Mouse (Mus musculus): ENCODE data around the gene Per1.
A peak's percentile ranks its signal among the peaks of the same experiment; 100 is the strongest.

The Per1 gene

GRCm38 (mm10) chr11:69094697-69095429, at the start of gene Per1:
Gene Per1, plus strand, starts transcription at chr11:69095217.
- DNase-seq: peak; percentile 100

GRCm38 (mm10) chr11:69045531-69046394, 49.3 kb upstream of the Per1 start, which contains the start of gene Aurkb:
Gene Aurkb, plus strand, starts transcription at chr11:69045647.
- DNase-seq: peak; percentile 91 to 94

- DNase-seq: no peak
Observed at GRCm38 (mm10) chr11:69046395-69046774, 48.6 kb upstream of the Per1 start.

DNA sequence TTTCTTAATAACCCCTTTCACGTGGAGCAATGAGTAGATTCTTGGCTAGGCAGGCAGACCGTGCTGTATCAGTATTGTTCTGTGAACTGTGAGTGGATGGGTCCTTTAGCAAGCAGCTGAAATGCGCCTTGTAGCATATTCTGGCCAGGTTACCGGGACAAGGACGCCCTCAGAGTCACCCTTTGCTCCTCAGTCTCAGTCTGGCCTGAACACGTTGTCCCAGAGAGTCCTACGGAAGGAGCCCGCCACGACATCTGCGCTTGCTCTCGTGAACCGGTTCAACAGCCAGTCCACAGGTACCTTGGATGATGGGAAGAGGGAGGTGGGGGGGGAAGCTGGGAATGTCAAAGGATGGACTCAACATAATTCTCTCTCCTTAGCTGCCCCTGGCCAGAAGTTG, 47.4 kb upstream of the Per1 start:
- DNase-seq: no peak

DNA sequence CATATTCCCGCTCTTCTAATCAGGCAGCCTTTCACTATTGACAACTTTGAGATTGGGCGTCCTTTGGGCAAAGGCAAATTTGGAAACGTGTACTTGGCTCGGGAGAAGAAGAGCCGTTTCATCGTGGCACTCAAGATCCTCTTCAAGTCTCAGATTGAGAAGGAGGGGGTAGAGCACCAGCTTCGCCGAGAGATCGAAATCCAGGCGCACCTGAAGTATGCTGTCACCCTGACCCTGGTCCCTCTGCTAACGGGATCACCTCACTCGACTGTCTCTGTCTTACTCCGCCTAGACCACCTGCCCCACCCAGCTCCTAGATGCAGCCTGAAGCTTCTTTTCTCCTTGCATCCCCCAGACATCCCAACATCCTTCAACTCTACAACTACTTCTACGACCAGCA, 46.9 kb upstream of the Per1 start:
- DNase-seq: no peak

DNA sequence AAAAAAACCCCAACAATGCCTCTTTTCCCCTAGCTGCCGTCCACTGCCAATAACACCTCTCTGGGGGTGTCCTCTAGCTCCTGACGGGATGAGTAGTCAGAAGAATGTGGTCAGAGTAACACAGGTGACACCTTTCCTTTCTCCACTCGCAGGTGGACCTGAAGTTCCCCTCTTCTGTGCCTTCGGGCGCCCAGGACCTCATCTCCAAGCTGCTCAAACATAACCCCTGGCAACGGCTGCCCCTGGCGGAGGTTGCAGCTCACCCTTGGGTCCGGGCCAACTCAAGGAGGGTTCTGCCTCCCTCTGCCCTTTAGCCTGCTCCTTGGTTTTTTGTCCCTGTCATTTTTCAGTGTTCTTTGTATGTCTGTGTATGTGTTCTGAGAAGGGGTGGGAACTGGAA, 44.3 kb upstream of the Per1 start:
- DNase-seq: no peak

DNA sequence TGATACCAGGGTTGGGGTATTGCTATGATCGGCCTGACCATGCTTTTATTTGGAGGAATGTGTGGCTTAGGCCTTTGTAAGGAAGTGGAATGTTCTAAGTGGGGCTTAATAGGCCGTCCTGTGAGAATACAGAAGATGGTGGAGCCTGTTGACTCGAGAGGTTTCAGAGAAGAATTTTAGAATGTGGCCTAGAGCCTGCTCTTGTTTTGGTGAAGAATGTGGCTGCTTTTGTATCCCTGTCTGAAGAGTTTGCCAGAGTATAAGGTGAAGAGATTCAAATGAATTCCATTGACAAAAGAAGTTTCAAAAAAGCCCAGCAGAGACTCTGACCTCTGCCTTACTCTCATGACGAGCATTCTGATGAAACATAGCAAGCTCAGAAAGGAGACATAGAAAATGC, 43.2 kb upstream of the Per1 start:
- DNase-seq: no peak

DNA sequence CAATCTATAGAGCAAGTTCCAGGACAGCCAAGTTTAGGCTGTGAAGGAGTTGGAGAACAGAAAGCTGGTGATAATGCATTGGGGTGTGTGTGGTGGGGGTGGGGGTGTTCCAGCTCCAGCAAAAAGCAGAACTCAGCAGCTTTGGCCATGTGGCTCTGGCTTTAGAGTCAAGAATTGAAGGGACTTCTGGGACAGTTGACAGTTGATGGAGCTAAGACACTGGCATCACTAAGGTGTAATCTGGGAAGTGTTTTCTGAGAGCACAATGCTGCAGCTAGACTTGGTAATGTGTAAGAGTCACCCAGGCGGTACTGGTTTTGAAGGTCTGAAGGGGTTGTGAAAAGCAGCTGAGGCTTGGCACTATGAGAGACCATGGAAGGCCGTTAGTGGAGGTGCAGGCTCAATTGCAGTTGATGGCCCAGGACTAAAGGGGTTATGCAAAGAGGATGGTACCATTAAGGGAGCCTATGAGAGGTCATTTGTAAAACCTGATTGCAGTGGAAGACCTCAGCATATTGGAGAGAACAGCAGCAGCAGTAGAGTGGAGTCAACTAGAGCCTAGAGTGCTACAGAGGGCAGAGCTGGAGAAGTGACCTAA, 42.1 kb upstream of the Per1 start:
- peak in 1 of 2 experiments; percentile 19 for DNase-seq

GRCm38 (mm10) chr11:69053848-69054247, 41.2 kb upstream of the Per1 start:
- DNase-seq: no peak

DNA sequence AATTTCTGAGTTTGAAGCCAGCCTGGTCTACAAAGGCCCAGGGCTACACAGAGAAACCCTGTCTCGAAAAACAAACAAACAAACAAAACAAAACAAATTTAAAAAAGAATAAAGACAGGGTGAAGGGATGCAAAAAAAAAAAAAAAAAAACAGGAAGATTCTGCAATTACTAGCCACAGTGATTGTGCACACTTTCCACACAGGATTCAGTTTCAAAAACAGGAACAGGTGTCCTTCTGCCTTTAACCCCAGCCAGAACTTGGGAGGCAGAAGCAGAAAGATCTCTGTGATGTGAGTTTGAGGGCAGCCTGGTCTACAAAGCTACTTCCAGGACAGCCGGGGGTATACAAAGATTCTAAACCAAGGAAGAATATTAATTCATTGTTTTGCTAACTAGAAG, 36.8 kb upstream of the Per1 start:
- DNase-seq: no peak

DNA sequence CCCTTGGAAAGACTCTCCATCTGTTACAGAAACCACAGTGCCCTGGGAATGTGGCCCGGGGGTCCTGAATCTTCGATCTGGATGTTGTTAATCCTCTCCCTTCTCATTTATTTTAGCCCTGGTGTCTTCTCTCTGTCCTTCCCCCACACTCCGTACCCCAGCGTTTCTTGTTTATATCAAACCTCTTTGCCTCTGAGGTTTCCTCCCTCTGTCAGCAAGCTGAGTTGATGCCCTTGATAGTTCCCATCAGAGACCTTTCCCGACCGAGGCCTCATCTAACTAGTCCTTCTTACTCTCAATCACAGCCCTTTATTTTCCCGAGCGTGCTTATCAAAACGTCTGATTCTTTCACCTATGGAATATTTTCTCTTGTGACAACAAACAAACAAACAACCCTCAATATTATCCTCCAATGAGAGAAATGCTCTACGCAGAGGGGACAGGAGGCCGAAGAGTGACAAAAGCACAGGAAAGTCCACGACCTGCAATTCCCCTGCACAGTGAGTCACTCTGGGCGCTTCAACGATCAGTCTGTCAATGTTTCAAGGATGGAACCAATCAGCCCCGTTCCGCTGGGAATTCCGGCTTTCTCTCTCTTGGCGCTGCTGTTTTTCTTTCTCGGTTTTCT, 36.2 kb upstream of the Per1 start:
- no peak for DNase-seq

GRCm38 (mm10) chr11:69059357-69059974, 35.6 kb upstream of the Per1 start, which contains the start of gene Borcs6:
Gene Borcs6, plus strand, starts transcription at chr11:69059717.
- peak; percentile 95 to 99 for DNase-seq

- peak; percentile 50 to 79 for DNase-seq
Observed at GRCm38 (mm10) chr11:69059975-69060411, 35.0 kb upstream of the Per1 start.

DNA sequence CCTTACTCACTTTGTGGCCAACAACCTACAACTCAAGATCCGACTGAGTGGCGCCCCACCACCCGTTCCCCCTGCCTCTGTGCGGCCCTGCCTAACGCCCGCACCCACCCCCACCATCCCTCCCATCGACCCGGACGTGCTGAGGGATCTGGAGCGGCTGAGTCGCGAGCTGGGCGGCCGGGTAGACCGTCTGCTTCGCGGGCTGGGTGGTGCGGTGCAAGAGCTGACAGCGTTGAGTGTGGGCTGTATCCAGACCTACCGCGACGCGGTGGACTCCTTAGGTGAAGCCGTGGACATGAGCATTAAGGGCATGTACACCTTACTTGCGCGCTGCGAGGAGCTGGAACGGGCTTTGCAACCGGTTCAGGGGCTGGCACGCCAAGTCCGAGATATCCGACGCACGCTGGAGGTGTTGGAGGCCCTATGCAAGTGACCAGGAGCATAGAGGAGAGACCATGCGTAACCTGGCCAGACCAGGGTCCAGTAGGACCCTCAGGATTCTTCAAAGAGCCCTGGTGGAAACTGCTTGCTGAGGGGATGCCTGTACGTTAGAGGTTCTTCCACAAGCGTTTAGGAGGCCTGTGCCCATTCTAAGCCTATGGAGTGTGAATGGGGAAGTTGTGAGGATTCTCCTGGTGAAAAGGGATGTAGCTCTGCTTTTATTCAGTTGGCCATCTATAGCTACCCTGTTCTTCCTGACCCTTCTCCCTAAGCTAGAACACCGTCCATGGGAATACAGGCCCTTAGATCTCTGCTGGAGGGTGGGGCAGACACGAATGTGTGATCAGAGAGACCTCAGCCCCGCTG, 34.4 kb upstream of the Per1 start:
- DNase-seq: peak; percentile 36 to 71

GRCm38 (mm10) chr11:69061255-69061912, 33.6 kb upstream of the Per1 start:
- peak in 1 of 2 experiments; percentile 51 for DNase-seq

- peak; percentile 84 to 93 for DNase-seq
Observed at GRCm38 (mm10) chr11:69062194-69062760, 32.7 kb upstream of the Per1 start.

- DNase-seq: peak; percentile 94 to 98
Observed at GRCm38 (mm10) chr11:69062761-69063224, 32.2 kb upstream of the Per1 start.

DNA sequence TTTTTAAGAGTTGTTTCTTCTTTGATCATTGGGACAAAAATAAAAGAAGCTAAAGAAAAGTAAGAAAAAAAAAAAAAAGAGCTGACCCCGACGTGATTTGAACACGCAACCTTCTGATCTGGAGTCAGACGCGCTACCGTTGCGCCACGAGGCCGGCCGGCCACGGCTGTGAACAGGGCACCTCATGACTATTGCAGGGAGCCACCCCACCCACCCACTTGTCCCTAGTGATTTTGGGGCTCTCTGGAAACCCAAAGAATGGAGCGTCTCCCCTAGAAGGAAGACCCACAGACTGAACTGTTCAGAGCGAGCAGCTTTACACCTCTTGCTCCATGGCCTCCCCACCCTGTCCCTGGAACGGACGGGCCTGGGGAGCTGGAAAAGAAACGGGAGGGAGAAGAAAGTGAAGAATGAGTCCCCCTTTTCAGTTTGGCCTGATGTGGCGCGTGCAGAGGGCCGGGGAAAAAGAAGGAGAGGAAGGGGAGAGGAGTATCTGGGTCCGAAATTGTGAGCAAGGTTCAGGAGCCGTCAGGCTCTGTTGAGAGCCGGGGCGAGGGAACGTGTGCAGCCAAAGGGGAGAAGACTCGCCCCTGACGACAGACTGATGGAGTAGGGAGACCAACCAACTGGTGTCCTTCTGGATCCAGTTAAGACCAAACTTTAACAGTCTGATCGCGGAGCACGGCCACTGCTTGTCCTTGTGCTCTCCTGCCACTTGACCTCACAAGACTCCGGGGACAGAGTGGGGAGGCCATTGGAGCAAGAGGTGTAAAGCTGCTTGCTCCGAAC, 31.4 kb upstream of the Per1 start:
- DNase-seq: peak; percentile 84 to 86
